Comparison of ENCODE assay signal across 15 mouse cellular contexts in genomic region chr1:126432285-126432684, GRCm38 (mm10).
DNase-seq lines count a peak whose midpoint lies in the region; ATAC-seq and TF ChIP-seq lines count a peak whose summit lies in the region.
"Had no signal": no experiment of that assay in that cellular context is flagged by ENCODE, and none has a peak within 500 bp of the region (broad histone marks: within the 10 kb centered on the region; RNA-seq: fewer than 3 reads in every experiment).

No protein-coding gene starts in this region.

- no peaks in the 10 kb centered on the region for H3K4me1 ChIP-seq in intestine, postnatal 0 days (replicated peaks; ENCODE audit: control insufficient read depth, insufficient read depth, low read length)
- H3K4me1 ChIP-seq in intestine, embryonic 15.5 days (replicated peaks) = no peaks in the 10 kb centered on the region
- H3K4me1 ChIP-seq in midbrain, postnatal 0 days (ENCODE audit: insufficient read depth, low read length) = 0 out of 2 replicates have a peak, but pooled peaks cover 3% of the 10 kb centered on the region
- H3K4me1 ChIP-seq in midbrain, embryonic 15.5 days = peaks cover 3% of the 10 kb centered on the region; the same call in 1 of the 2 replicates
- no peaks in the 10 kb centered on the region for H3K4me1 ChIP-seq in stomach, postnatal 0 days (replicated peaks; ENCODE audit: control insufficient read depth, insufficient read depth)
- H3K4me1 ChIP-seq: heart, embryonic 15.5 days; liver, embryonic 13.5 days; lung, embryonic 15.5 days had no signal

- no peak for ATAC-seq in intestine, postnatal 0 days
- no peak for ATAC-seq in intestine, embryonic 15.5 days
- ATAC-seq in midbrain, postnatal 0 days (ENCODE audit: low FRiP score) = no peak
- no peak for ATAC-seq in midbrain, embryonic 15.5 days (replicated peaks)
- ATAC-seq in stomach, postnatal 0 days (ENCODE audit: low FRiP score, low TSS enrichment) = no peak
- no peak for ATAC-seq in CD4-positive, CD25-positive, alpha-beta regulatory T cell, adult 4 months

- WGBS in intestine, postnatal 0 days = 89% methylated on average over 4 of the region's 4 CpGs
- 93% methylated on average over 4 of the region's 4 CpGs for whole genome bisulfite sequencing in intestine, embryonic 15.5 days
- WGBS in midbrain, postnatal 0 days = 95% methylated on average over 4 of the region's 4 CpGs
- 91% methylated on average over 4 of the region's 4 CpGs for WGBS in midbrain, embryonic 15.5 days
- WGBS in stomach, postnatal 0 days = 86% methylated on average over 4 of the region's 4 CpGs

- H3K4me3 ChIP-seq in intestine, postnatal 0 days (ENCODE audit: low read depth, low read length) = no peak overlapping the region
- no peak overlapping the region for H3K4me3 ChIP-seq in intestine, embryonic 15.5 days (replicated peaks)
- H3K4me3 ChIP-seq in midbrain, postnatal 0 days (ENCODE audit: low read depth, low read length) = no peak overlapping the region
- H3K4me3 ChIP-seq in midbrain, embryonic 15.5 days = no peak overlapping the region
- no peak overlapping the region for H3K4me3 ChIP-seq in stomach, postnatal 0 days (ENCODE audit: low read depth, low read length)
- H3K4me3 ChIP-seq: forebrain, embryonic 12.5 days; heart, embryonic 15.5 days; limb, embryonic 13.5 days; liver, embryonic 13.5 days; lung, embryonic 15.5 days had no signal

- no peak for TF ChIP-seq EP300 in stomach, postnatal 0 days (optimal IDR thresholded peaks at IDR 0.05)

- H3K9me3 ChIP-seq in intestine, postnatal 0 days (ENCODE audit: control insufficient read depth) = no peaks in the 10 kb centered on the region
- no peaks in the 10 kb centered on the region for H3K9me3 ChIP-seq in intestine, embryonic 15.5 days
- no peaks in the 10 kb centered on the region for H3K9me3 ChIP-seq in midbrain, postnatal 0 days (ENCODE audit: low read length)
- no peaks in the 10 kb centered on the region for H3K9me3 ChIP-seq in midbrain, embryonic 15.5 days
- no peaks in the 10 kb centered on the region for H3K9me3 ChIP-seq in stomach, postnatal 0 days (ENCODE audit: control insufficient read depth, low read length)
- H3K9me3 ChIP-seq: forebrain, embryonic 12.5 days; heart, embryonic 15.5 days; liver, embryonic 13.5 days; lung, embryonic 15.5 days had no signal

- no peak overlapping the region for H3K9ac ChIP-seq in intestine, postnatal 0 days (ENCODE audit: low read depth, low read length)
- H3K9ac ChIP-seq in intestine, embryonic 15.5 days = no peak overlapping the region
- H3K9ac ChIP-seq in midbrain, postnatal 0 days (replicated peaks; ENCODE audit: low read length, poor library complexity, severe bottlenecking) = no peak overlapping the region
- H3K9ac ChIP-seq in midbrain, embryonic 15.5 days = no peak overlapping the region
- no peak overlapping the region for H3K9ac ChIP-seq in stomach, postnatal 0 days (ENCODE audit: low read length)
- H3K9ac ChIP-seq: forebrain, embryonic 12.5 days; heart, embryonic 15.5 days; limb, embryonic 13.5 days; liver, embryonic 13.5 days; lung, embryonic 15.5 days had no signal

- no peaks in the 10 kb centered on the region for H3K27me3 ChIP-seq in intestine, postnatal 0 days (replicated peaks; ENCODE audit: control insufficient read depth, insufficient read depth, low read length)
- H3K27me3 ChIP-seq in intestine, embryonic 15.5 days (replicated peaks) = no peaks in the 10 kb centered on the region
- no peaks in the 10 kb centered on the region for H3K27me3 ChIP-seq in midbrain, postnatal 0 days (ENCODE audit: insufficient read depth, low read length)
- H3K27me3 ChIP-seq in midbrain, embryonic 15.5 days (replicated peaks) = no peaks in the 10 kb centered on the region
- no peaks in the 10 kb centered on the region for H3K27me3 ChIP-seq in stomach, postnatal 0 days (ENCODE audit: control insufficient read depth, insufficient read depth, low read length)
- H3K27me3 ChIP-seq: forebrain, embryonic 12.5 days; heart, embryonic 15.5 days; limb, embryonic 13.5 days; liver, embryonic 13.5 days; lung, embryonic 15.5 days had no signal

- peak; percentile 44 for TF ChIP-seq CTCF in intestine, postnatal 0 days (IDR thresholded peaks at IDR 0.05; ENCODE audit: low read depth)
- TF ChIP-seq CTCF in midbrain, postnatal 0 days (IDR thresholded peaks at IDR 0.05) = peak; percentile 57
- peak; percentile 42 for TF ChIP-seq CTCF in stomach, postnatal 0 days (IDR thresholded peaks at IDR 0.05; ENCODE audit: low read depth)

- H3K27ac ChIP-seq in intestine, postnatal 0 days (ENCODE audit: low read depth, low read length) = no peak overlapping the region
- H3K27ac ChIP-seq in intestine, embryonic 15.5 days = no peak overlapping the region
- no peak overlapping the region for H3K27ac ChIP-seq in midbrain, postnatal 0 days (ENCODE audit: low read depth, low read length)
- H3K27ac ChIP-seq in midbrain, embryonic 15.5 days = no peak overlapping the region
- H3K27ac ChIP-seq in stomach, postnatal 0 days (replicated peaks) = no peak overlapping the region
- H3K27ac ChIP-seq: forebrain, embryonic 12.5 days; heart, embryonic 15.5 days; limb, embryonic 13.5 days; liver, embryonic 13.5 days; lung, embryonic 15.5 days had no signal

- H3K36me3 ChIP-seq in intestine, postnatal 0 days (ENCODE audit: control insufficient read depth, insufficient read depth) = no peaks in the 10 kb centered on the region
- H3K36me3 ChIP-seq in intestine, embryonic 15.5 days = no peaks in the 10 kb centered on the region
- no peaks in the 10 kb centered on the region for H3K36me3 ChIP-seq in midbrain, postnatal 0 days (ENCODE audit: insufficient read depth, low read length)
- no peaks in the 10 kb centered on the region for H3K36me3 ChIP-seq in midbrain, embryonic 15.5 days (replicated peaks)
- no peaks in the 10 kb centered on the region for H3K36me3 ChIP-seq in stomach, postnatal 0 days (ENCODE audit: control insufficient read depth, insufficient read depth, low read length)
- H3K36me3 ChIP-seq: forebrain, embryonic 12.5 days; heart, embryonic 15.5 days; limb, embryonic 13.5 days; liver, embryonic 13.5 days had no signal

- H3K4me2 ChIP-seq in intestine, postnatal 0 days (replicated peaks; ENCODE audit: low read depth) = no peak overlapping the region
- H3K4me2 ChIP-seq in intestine, embryonic 15.5 days (replicated peaks) = no peak overlapping the region
- H3K4me2 ChIP-seq in midbrain, postnatal 0 days (ENCODE audit: low read depth, low read length, poor library complexity, severe bottlenecking) = no peak overlapping the region
- H3K4me2 ChIP-seq in midbrain, embryonic 15.5 days = no peak overlapping the region
- H3K4me2 ChIP-seq in stomach, postnatal 0 days (replicated peaks; ENCODE audit: low read depth) = no peak overlapping the region
- H3K4me2 ChIP-seq: forebrain, embryonic 12.5 days; heart, embryonic 15.5 days; liver, embryonic 13.5 days; lung, embryonic 15.5 days had no signal

- no peak for DNase-seq in midbrain, postnatal 0 days (ENCODE audit: low spot score)
- peak; percentile 23 for DNase-seq in brain, adult 2 months (ENCODE audit: low read depth, low spot score)
- DNase-seq in stomach, postnatal 0 days (ENCODE audit: low spot score) = no peak
- no peak for DNase-seq in adrenal gland, adult (ENCODE audit: inconsistent age in 2 of 2, low spot score in 1 of 2)
- DNase-seq: gastrocnemius, postnatal 25 days; liver, embryonic 13.5 days; thymus, postnatal 25 days had no signal
